Mouse (Mus musculus): ENCODE data around the gene Ssna1.

DNA sequence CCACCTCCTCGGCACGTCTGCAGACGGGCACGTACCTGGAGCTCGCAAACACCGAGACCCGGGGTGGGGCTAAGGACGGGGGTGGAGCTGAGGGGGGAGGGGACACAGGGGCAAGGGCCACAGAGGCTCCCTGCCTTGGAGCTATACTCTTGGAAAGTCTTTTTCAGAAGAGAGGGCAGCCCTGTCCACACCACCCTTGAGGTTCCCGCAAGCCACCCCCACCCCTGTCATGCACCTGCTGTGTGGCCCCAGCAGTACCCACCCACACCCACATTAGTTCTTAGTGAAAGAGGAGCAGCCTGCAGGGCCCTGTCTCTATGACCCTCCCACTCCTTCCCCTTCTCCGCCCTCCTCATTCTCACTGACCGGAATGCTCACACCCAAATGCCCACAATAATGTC lies 39.3 kb upstream of the Ssna1 start:
- no peak for TF ChIP-seq CTCF (IDR thresholded peaks at IDR 0.05; ENCODE audit: control insufficient read depth, insufficient read depth, insufficient read length)
- TF ChIP-seq FOSL1 (IDR thresholded peaks at IDR 0.05; ENCODE audit: insufficient read depth, low read length, poor library complexity, severe bottlenecking), result no peak
- TF ChIP-seq MYOD1 (IDR thresholded peaks at IDR 0.05; ENCODE audit: control insufficient read depth, insufficient read length, low read depth), result no peak
- no peak for TF ChIP-seq USF1 (IDR thresholded peaks at IDR 0.05; ENCODE audit: low read depth)

All from C2C12 (cell line).